Mouse (Mus musculus) testis, adult 2 months (tissue): ENCODE data around the gene B3gat2.

Source experiments
- CTCF ChIP-seq: fragments of 200-500 bp; IDR thresholded peaks from 2 replicates; pipeline ENCODE4 v1.5.1; 2012; ENCODE audit warnings: low read depth, mild to moderate bottlenecking, inconsistent platforms, low read length, moderate library complexity; ENCODE audit not compliant: control insufficient read depth, insufficient read depth, insufficient replicate concordance
- POLR2A ChIP-seq: fragments of 200-500 bp; IDR thresholded peaks from 2 replicates; pipeline ENCODE4 v1.6.1; 2012; ENCODE audit warnings: low read depth, mild to moderate bottlenecking, inconsistent platforms, low read length, moderate library complexity; ENCODE audit not compliant: control insufficient read depth

DNA sequence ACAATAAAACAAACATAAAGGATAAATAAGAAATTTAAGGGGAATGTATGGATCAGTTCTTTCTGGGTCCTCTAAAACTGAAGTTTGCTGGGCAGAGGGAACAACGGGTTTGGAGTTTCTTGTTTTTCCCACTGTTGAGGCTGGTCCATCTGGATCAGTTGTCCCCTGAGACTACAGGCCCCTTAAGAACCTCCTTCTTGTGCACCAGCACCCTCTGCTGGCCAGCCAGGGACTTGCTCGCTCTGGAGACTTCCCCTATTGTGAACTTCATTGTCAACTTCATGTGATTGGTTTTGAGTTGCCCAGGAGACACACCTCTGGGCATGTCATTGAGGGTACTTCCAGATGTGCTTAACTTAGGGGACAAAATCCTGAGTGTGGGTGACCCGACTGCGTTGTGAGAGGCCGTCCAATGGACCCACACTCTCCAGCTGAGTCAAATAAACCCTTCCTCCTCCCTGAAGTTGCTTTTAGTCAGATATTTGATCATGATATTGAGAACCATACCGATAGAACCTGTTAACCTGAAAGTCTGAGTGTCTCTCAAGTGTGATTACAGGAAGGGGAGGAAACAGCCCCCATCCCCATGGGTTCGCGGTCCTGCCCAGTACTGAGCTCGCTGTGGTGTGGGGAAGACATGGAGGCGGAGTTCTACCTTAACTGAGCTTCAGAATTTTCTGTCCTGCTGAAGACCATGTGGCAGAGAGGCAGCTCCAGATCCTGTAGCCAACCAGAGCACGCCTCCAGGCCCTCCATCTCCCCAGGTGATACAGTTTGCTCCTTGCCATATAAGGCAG is 31.4 kb downstream of the B3gat2 start:
- TF ChIP-seq CTCF (peak; percentile 76; the same call in 1 of the 2 replicates), POLR2A (no peak)
